Mouse (Mus musculus): Measurements from ENCODE around the gene Pon1.
"Not testable (repeated sequence)": the region's sequence is repeated elsewhere in the genome, so short reads cannot be mapped to it uniquely, and the experiment has no call there.

The Pon1 gene

GRCm38 (mm10) chr6:5193693-5194092 lies at the start of gene Pon1:
TSS of gene Pon1 (minus strand) at chr6:5193946.
- CTCF ChIA-PET: no interaction called here
- POLR2A ChIA-PET: no interaction called here

- CTCF ChIA-PET: no interaction called here
These were observed 45.1 kb upstream of the Pon1 start for GRCm38 (mm10) chr6:5238799-5239198.

GRCm38 (mm10) chr6:5237510-5237909 lies 43.8 kb upstream of the Pon1 start:
- ChIA-PET CTCF (no interaction called here), POLR2A (no interaction called here)

More at GRCm38 (mm10) chr6:5238799-5239198, 45.1 kb upstream of the Pon1 start:
- POLR2A ChIA-PET: interaction anchor here in 1 of 4 experiments (0.8 kb wide), 1 partner anchor 11 kb away, joined by 3 read pairs; no protein-coding TSS in a partner anchor

- CTCF ChIA-PET: no interaction called here
- POLR2A ChIA-PET: no interaction called here
These were observed 43.2 kb upstream of the Pon1 start for GRCm38 (mm10) chr6:5236843-5237371.

- ChIA-PET CTCF (interaction anchor here in 1 of 4 experiments (0.7 kb wide), 1 partner anchor 371 kb away, joined by 3 read pairs; no protein-coding TSS in a partner anchor), POLR2A (no interaction called here)
These were observed 40.8 kb upstream of the Pon1 start for GRCm38 (mm10) chr6:5234563-5234962.

GRCm38 (mm10) chr6:5233812-5234211 lies 40.1 kb upstream of the Pon1 start:
- ChIA-PET POLR2A (no interaction called here), CTCF (no interaction called here)

GRCm38 (mm10) chr6:5232022-5232421 lies 38.3 kb upstream of the Pon1 start:
- ChIA-PET CTCF (interaction anchor here in 1 of 4 experiments (0.6 kb wide), 1 partner anchor 231 kb away, joined by 11 read pairs; no protein-coding TSS in a partner anchor), POLR2A (no interaction called here)

GRCm38 (mm10) chr6:5230261-5230660 lies 36.5 kb upstream of the Pon1 start:
- CTCF ChIA-PET: no interaction called here
- POLR2A ChIA-PET: interaction anchor here in 1 of 4 experiments (0.5 kb wide), 1 partner anchor 91 kb away, joined by 3 read pairs; no protein-coding TSS in a partner anchor

- POLR2A ChIA-PET: not testable (repeated sequence)
- CTCF ChIA-PET: interaction anchor here in 1 of 4 experiments (0.6 kb wide), 1 partner anchor 178 kb away, joined by 5 read pairs; no protein-coding TSS in a partner anchor
These were observed 29.8 kb upstream of the Pon1 start for GRCm38 (mm10) chr6:5223551-5223950.

- ChIA-PET CTCF (no interaction called here), POLR2A (no interaction called here)
These were observed 28.3 kb upstream of the Pon1 start for GRCm38 (mm10) chr6:5222080-5222479.

GRCm38 (mm10) chr6:5218190-5218589 lies 24.4 kb upstream of the Pon1 start:
- POLR2A ChIA-PET: no interaction called here
- CTCF ChIA-PET: no interaction called here

GRCm38 (mm10) chr6:5207817-5208216 lies 14.1 kb upstream of the Pon1 start:
- CTCF ChIA-PET: no interaction called here
- POLR2A ChIA-PET: no interaction called here

- POLR2A ChIA-PET: interaction anchor here in 1 of 4 experiments (0.6 kb wide), 1 partner anchor 22 kb away, joined by 3 read pairs; no protein-coding TSS in a partner anchor
These were observed 6.2 kb upstream of the Pon1 start for GRCm38 (mm10) chr6:5199916-5200315.

GRCm38 (mm10) chr6:5199376-5199905 lies 5.7 kb upstream of the Pon1 start:
- POLR2A ChIA-PET: interaction anchor here in 1 of 4 experiments (0.6 kb wide), 1 partner anchor 22 kb away, joined by 3 read pairs; no protein-coding TSS in a partner anchor
- CTCF ChIA-PET: no interaction called here

More at GRCm38 (mm10) chr6:5199916-5200315, 6.2 kb upstream of the Pon1 start:
- CTCF ChIA-PET: no interaction called here

- POLR2A ChIA-PET: no interaction called here
These were observed 4.8 kb upstream of the Pon1 start for GRCm38 (mm10) chr6:5198590-5198989.

GRCm38 (mm10) chr6:5190761-5191160 lies 3.0 kb downstream of the Pon1 start:
- POLR2A ChIA-PET: no interaction called here
- CTCF ChIA-PET: no interaction called here

More at GRCm38 (mm10) chr6:5198590-5198989, 4.8 kb upstream of the Pon1 start:
- CTCF ChIA-PET: no interaction called here

- POLR2A ChIA-PET: no interaction called here
- CTCF ChIA-PET: interaction anchor here in 1 of 4 experiments (0.5 kb wide), 1 partner anchor 237 kb away, joined by 4 read pairs; no protein-coding TSS in a partner anchor
These were observed 4.2 kb downstream of the Pon1 start for GRCm38 (mm10) chr6:5189507-5189906.

GRCm38 (mm10) chr6:5188938-5189337 lies 4.8 kb downstream of the Pon1 start:
- ChIA-PET CTCF (no interaction called here), POLR2A (no interaction called here)

GRCm38 (mm10) chr6:5188036-5188435 lies 5.7 kb downstream of the Pon1 start:
- ChIA-PET CTCF (no interaction called here), POLR2A (no interaction called here)

- ChIA-PET POLR2A (no interaction called here), CTCF (no interaction called here)
These were observed 6.2 kb downstream of the Pon1 start for GRCm38 (mm10) chr6:5187586-5187985.

GRCm38 (mm10) chr6:5186229-5186950 lies 7.4 kb downstream of the Pon1 start:
- ChIA-PET CTCF (no interaction called here), POLR2A (no interaction called here)

All from embryonic stem cell, embryonic (primary cell).